Mouse (Mus musculus): Measurements from ENCODE around the gene Slc16a11. TPM values are rescaled to one million over a fixed set of nuclear protein-coding genes. Genes with fewer than 3 reads are reported as not detected.

The Slc16a11 gene
- total and polyA plus RNA-seq, 3 experiments: 0.34 to 9.6 (median 0.52) TPM

- Histone ChIP-seq H3K27ac (peak overlapping the region; percentile 94), H3K79me2 (replicated peaks; ENCODE audit: control insufficient read depth, insufficient read depth, low read length) (no peaks in the 10 kb centered on the region), H3K36me3 (ENCODE audit: control insufficient read depth, insufficient read depth, low read length) (peaks cover 3% of the 10 kb centered on the region), H3K9ac (ENCODE audit: low read depth, low read length) (peak overlapping the region; percentile 60), H3K4me3 (peak overlapping the region; percentile 57), H3K27me3 (ENCODE audit: control insufficient read depth, insufficient read depth, low read length) (no peaks in the 10 kb centered on the region), H3K4me1 (ENCODE audit: control insufficient read depth, insufficient read depth, low read length) (peaks cover 7% of the 10 kb centered on the region)
- peak; percentile 33 for TF ChIP-seq CTCF (IDR thresholded peaks at IDR 0.05)
- TF ChIP-seq POLR2A (IDR thresholded peaks at IDR 0.05; ENCODE audit: insufficient read depth, low read depth, low read length): no peak
- WGBS: 32% methylated on average over 27 of the region's 27 CpGs
- no peak for DNase-seq
- intact Hi-C loops (cut with DNase I): no loop called here
Observed at GRCm38 (mm10) chr11:70225798-70226601, 13.4 kb downstream of the Slc16a11 start.

- Histone ChIP-seq H3K27me3 (ENCODE audit: control insufficient read depth, insufficient read depth, low read length) (no peaks in the 10 kb centered on the region), H3K9ac (ENCODE audit: low read depth, low read length) (peak overlapping the region; percentile 60), H3K79me2 (replicated peaks; ENCODE audit: control insufficient read depth, insufficient read depth, low read length) (no peaks in the 10 kb centered on the region), H3K27ac (peak overlapping the region; percentile 94), H3K4me1 (ENCODE audit: control insufficient read depth, insufficient read depth, low read length) (peaks cover 7% of the 10 kb centered on the region), H3K4me3 (peak overlapping the region; percentile 57), H3K36me3 (ENCODE audit: control insufficient read depth, insufficient read depth, low read length) (peaks cover 3% of the 10 kb centered on the region)
- WGBS: 24% methylated on average over 18 of the region's 18 CpGs
- DNase-seq: no peak
- intact Hi-C loops (cut with DNase I): no loop called here
- TF ChIP-seq POLR2A (IDR thresholded peaks at IDR 0.05; ENCODE audit: insufficient read depth, low read depth, low read length): no peak
- no peak for TF ChIP-seq CTCF (IDR thresholded peaks at IDR 0.05)
- TF ChIP-seq EP300 (IDR thresholded peaks at IDR 0.05; ENCODE audit: insufficient read depth, low read depth, low read length): no peak
Observed at GRCm38 (mm10) chr11:70226602-70226890, 14.0 kb downstream of the Slc16a11 start.

GRCm38 (mm10) chr11:70227126-70227525 is 14.6 kb downstream of the Slc16a11 start:
- Histone ChIP-seq H3K79me2 (replicated peaks; ENCODE audit: control insufficient read depth, insufficient read depth, low read length) (no peaks in the 10 kb centered on the region), H3K27me3 (ENCODE audit: control insufficient read depth, insufficient read depth, low read length) (no peaks in the 10 kb centered on the region)

DNA sequence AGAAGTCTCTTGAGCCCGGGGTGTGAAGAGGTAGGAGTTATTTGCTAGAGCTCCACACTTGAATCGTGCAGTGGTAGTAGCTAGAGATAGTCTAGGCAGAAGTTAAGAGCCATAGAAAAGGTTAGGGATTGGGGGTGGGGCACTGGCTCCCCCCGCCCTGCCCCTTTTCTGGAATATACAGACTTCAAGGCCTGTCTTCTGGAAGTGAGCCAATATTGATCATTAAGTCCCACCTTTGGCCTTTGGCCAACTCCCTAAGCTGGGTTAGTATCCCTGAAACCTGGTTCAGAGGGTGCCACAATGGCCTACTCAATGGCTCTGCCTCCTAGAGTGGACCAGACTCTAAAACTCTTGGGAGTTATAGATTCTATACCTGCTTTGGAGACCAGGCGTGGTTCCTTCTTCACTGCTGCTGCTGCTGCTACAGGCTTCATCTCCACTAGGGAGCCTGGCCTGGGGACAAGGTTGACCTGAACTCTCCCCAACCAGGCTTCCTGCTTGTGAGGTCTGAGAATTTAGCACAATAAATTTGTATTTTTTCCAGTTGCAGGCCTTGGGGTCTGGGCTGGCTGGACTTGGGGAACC is 15.2 kb downstream of the Slc16a11 start:
- 41% methylated on average over 4 of the region's 4 CpGs for WGBS
- DNase-seq: no peak
- Histone ChIP-seq H3K27ac (peak overlapping the region; percentile 94), H3K36me3 (ENCODE audit: control insufficient read depth, insufficient read depth, low read length) (peaks cover 3% of the 10 kb centered on the region), H3K9ac (ENCODE audit: low read depth, low read length) (peak overlapping the region; percentile 52), H3K4me3 (peak overlapping the region; percentile 57), H3K27me3 (ENCODE audit: control insufficient read depth, insufficient read depth, low read length) (no peaks in the 10 kb centered on the region), H3K4me1 (ENCODE audit: control insufficient read depth, insufficient read depth, low read length) (peaks cover 7% of the 10 kb centered on the region), H3K79me2 (replicated peaks; ENCODE audit: control insufficient read depth, insufficient read depth, low read length) (no peaks in the 10 kb centered on the region)
- intact Hi-C loops (cut with DNase I): no loop called here
- no peak for TF ChIP-seq CTCF (IDR thresholded peaks at IDR 0.05)

More at GRCm38 (mm10) chr11:70227126-70227525, 14.6 kb downstream of the Slc16a11 start:
- TF ChIP-seq CTCF (IDR thresholded peaks at IDR 0.05): no peak
- no peak for TF ChIP-seq POLR2A (IDR thresholded peaks at IDR 0.05; ENCODE audit: insufficient read depth, low read depth, low read length)
- no peak for TF ChIP-seq EP300 (IDR thresholded peaks at IDR 0.05; ENCODE audit: insufficient read depth, low read depth, low read length)
- Histone ChIP-seq H3K9ac (ENCODE audit: low read depth, low read length) (peak overlapping the region; percentile 60), H3K4me3 (peak overlapping the region; percentile 57), H3K27ac (peak overlapping the region; percentile 94), H3K36me3 (ENCODE audit: control insufficient read depth, insufficient read depth, low read length) (peaks cover 3% of the 10 kb centered on the region), H3K4me1 (ENCODE audit: control insufficient read depth, insufficient read depth, low read length) (peaks cover 7% of the 10 kb centered on the region)
- intact Hi-C loops (cut with DNase I): no loop called here
- no peak for DNase-seq
- WGBS: 23% methylated on average over 5 of the region's 5 CpGs

GRCm38 (mm10) chr11:70228828-70229227 is 16.3 kb downstream of the Slc16a11 start:
- TF ChIP-seq EP300 (IDR thresholded peaks at IDR 0.05; ENCODE audit: insufficient read depth, low read depth, low read length): no peak
- TF ChIP-seq POLR2A (IDR thresholded peaks at IDR 0.05; ENCODE audit: insufficient read depth, low read depth, low read length): peak; percentile 85
- peak; percentile 31 for TF ChIP-seq CTCF (IDR thresholded peaks at IDR 0.05)
- intact Hi-C loops (cut with DNase I): no loop called here
- Histone ChIP-seq H3K4me3 (peak overlapping the region; percentile 57), H3K79me2 (replicated peaks; ENCODE audit: control insufficient read depth, insufficient read depth, low read length) (no peaks in the 10 kb centered on the region), H3K27me3 (ENCODE audit: control insufficient read depth, insufficient read depth, low read length) (no peaks in the 10 kb centered on the region), H3K27ac (peak overlapping the region; percentile 94), H3K36me3 (ENCODE audit: control insufficient read depth, insufficient read depth, low read length) (peaks cover 3% of the 10 kb centered on the region), H3K4me1 (ENCODE audit: control insufficient read depth, insufficient read depth, low read length) (peaks cover 4% of the 10 kb centered on the region; the same call in 1 of the 2 replicates), H3K9ac (ENCODE audit: low read depth, low read length) (peak overlapping the region; percentile 52)
- DNase-seq: peak; percentile 90 to 91
- under 1% methylated on average over 19 of the region's 19 CpGs for WGBS

Data from heart, adult 2 months (tissue).